Mouse (Mus musculus): ENCODE measurements around the gene B3gnt2.

DNA sequence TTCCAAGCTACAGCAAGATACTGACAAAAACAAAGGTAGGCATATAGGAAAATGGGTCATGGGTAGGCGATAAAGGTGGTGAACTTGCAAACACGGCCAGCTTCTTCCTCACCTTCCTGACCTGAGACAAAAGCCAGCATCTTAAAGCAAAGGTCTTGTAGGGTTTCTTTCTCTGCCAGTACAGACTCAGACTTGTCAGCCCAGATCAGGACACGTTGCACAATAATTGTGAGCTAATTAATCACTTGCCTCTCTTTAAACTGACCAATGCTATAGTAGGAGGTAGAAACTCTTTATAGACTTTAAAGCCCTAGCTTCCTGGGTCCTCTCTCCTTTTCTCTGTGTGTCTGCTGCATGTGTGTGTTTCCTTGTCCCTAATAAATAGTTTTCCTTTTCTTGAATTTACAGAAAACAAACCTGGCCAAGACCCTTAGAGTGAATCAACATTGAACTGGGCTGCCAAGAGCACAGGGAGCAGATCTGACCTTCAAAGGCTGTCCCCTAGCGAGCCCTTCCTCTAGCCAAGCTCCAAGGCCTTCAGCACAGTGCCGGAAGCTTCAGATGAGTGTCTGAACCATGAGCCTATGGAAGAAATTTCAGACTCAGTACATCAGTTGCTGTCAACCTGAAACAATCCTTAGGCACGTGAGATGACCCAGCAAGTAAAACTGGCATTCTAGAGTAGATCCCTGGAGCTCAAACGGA, 124.1 kb downstream of the B3gnt2 start:
- no peak for TF ChIP-seq ZNF384 (IDR thresholded peaks at IDR 0.05; ENCODE audit: low read depth, low read length)
- TF ChIP-seq ZC3H11A (IDR thresholded peaks at IDR 0.05; ENCODE audit: borderline replicate concordance, low read depth, low read length) = no peak
- no peak for TF ChIP-seq MAFK (IDR thresholded peaks at IDR 0.05; ENCODE audit: insufficient read depth, low read depth, low read length)
- TF ChIP-seq HCFC1 (IDR thresholded peaks at IDR 0.05; ENCODE audit: borderline replicate concordance, insufficient read depth, low read length) = no peak
- no peak for TF ChIP-seq CHD2 (IDR thresholded peaks at IDR 0.05; ENCODE audit: low read depth, low read length)
